Mouse (Mus musculus) hindbrain, embryonic 12.5 days (tissue): Measurements from ENCODE around the gene Dpy19l1. TPM values are rescaled to one million over a fixed set of nuclear protein-coding genes. Genes with fewer than 3 reads are reported as not detected.
A peak's percentile ranks its signal among the peaks of the same experiment; 100 is the strongest.

Experiments
- ATAC-seq: fragments of 200-750 bp; cut with Nextera tagmentation; 2 replicates; pipeline ENCODE4 v1.8.0; 2017; ENCODE audit warnings: moderate TSS enrichment; ENCODE audit not compliant: low FRiP score
- H3K27ac ChIP-seq: fragments of 300-500 bp; sonication (generic); 2 replicates; pipeline ENCODE4 v1.5.1; 2016; ENCODE audit warnings: mild to moderate bottlenecking
- H3K27me3 ChIP-seq: fragments of 300-500 bp; sonication (generic); 2 replicates; pipeline ENCODE4 v1.6.1; 2016; ENCODE audit warnings: mild to moderate bottlenecking
- H3K36me3 ChIP-seq: fragments of 300-500 bp; sonication (generic); 2 replicates; pipeline ENCODE4 v1.6.1; 2016; ENCODE audit warnings: mild to moderate bottlenecking
- H3K4me1 ChIP-seq: fragments of 300-500 bp; sonication (generic); 2 replicates; pipeline ENCODE4 v1.6.1; 2016
- H3K4me2 ChIP-seq: fragments of 300-500 bp; sonication (generic); replicated peaks from 2 replicates; pipeline ENCODE4 v1.6.1; 2016; ENCODE audit warnings: mild to moderate bottlenecking
- H3K4me3 ChIP-seq: fragments of 300-500 bp; sonication (generic); 2 replicates; pipeline ENCODE4 v1.5.1; 2016; ENCODE audit warnings: mild to moderate bottlenecking
- H3K9ac ChIP-seq: fragments of 300-500 bp; sonication (generic); 2 replicates; pipeline ENCODE4 v1.6.1; 2016; ENCODE audit warnings: mild to moderate bottlenecking, moderate library complexity
- H3K9me3 ChIP-seq: fragments of 300-500 bp; sonication (generic); replicated peaks from 2 replicates; pipeline ENCODE4 v1.6.1; 2016; ENCODE audit warnings: mild to moderate bottlenecking
- WGBS: fragments of 180-500 bp; shearing (Covaris S2); methylation state at CpG from one replicate; pipeline ENCODE4 v1.1.7; 2016; 5-methylcytosine and 5-hydroxymethylcytosine counted together
- polyA plus RNA-seq: library from polyadenylated mRNA; unstranded; fragments of >200 nt; fragmentation: Nextera tagmentation; extraction: Ambion mirVana; gene quantifications from 2 replicates; pipeline ENCODE4 v1.2.1, GENCODE M21; 2016

Dpy19l1 gene
- polyA plus RNA-seq, 1 experiment from 2014 or later = 16.3 TPM

DNA sequence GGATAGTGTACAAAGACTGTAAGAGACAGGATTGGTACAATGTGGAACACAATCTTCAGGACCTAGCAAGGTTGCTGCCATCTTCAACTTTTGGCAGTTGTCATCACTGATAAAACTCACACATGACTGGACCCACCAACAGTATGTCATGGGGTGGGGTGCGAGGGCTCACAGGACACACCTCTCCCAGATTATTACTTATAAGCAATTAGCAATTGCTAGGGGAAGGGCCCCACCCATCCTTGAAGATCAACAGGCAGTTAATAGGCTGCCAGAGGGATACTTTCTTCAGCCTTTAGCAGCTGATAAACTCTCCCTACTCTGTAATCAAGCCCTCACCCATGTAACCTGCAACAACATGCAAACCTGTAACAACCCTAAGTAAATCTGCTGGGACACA is 92.5 kb downstream of the Dpy19l1 start:
- 91% methylated on average over 1 of the region's 1 CpGs for WGBS
- ATAC-seq = no peak
- Histone ChIP-seq H3K9ac (no peak overlapping the region), H3K4me3 (no peak overlapping the region), H3K4me2 (no peak overlapping the region), H3K9me3 (no peaks in the 10 kb centered on the region), H3K27me3 (no peaks in the 10 kb centered on the region), H3K27ac (no peak overlapping the region), H3K4me1 (no peaks in the 10 kb centered on the region), H3K36me3 (0 out of 2 replicates have a peak, but pooled peaks cover 4% of the 10 kb centered on the region)

DNA sequence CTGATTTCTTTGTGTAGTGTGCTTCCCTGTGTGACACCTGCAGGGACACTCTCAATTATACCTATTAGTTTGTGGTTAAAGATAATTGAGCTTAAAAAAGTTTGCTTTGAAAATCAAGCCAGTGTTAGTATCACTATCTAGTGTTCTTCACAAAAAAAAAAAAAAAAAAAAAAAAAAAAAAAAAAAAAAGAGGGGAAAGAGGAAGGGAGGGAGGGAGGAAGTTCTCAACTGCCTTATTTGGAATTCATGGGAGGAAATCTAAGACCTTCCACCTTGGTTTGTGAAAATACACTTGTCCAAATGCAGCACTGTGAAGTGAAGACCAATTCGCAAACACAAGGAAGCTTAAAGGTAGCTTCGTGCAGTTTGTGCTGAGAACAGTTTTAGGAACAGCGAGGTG is 94.9 kb downstream of the Dpy19l1 start:
- 74% methylated on average over 3 of the region's 3 CpGs for WGBS
- H3K36me3 ChIP-seq = 0 out of 2 replicates have a peak, but pooled peaks cover 4% of the 10 kb centered on the region
- ATAC-seq = no peak
- H3K27me3 ChIP-seq = no peaks in the 10 kb centered on the region
- H3K9me3 ChIP-seq = no peaks in the 10 kb centered on the region
- H3K27ac ChIP-seq = no peak overlapping the region
- H3K4me2 ChIP-seq = no peak overlapping the region
- H3K4me3 ChIP-seq = no peak overlapping the region
- no peak overlapping the region for H3K9ac ChIP-seq
- no peaks in the 10 kb centered on the region for H3K4me1 ChIP-seq

DNA sequence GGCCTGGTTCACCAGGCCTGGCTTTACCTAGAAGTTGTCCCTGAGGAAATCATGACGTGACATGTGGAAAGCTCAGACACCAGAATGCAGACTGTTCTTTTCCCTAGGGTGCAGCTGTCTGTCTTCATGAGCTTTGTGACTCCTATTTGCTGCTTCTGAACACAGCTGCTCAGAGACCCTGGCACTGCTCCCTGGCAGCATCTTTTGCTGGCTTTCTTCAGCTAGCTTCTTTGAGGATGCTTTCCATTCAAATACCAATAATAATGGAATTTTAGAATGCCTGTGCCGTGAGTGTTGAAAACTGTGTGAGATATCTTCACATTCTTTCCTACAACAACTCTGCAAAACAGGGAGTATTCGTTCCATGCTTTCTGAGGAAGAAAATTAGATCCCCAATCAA is 108.8 kb downstream of the Dpy19l1 start:
- no peak for ATAC-seq
- 67% methylated on average over 3 of the region's 3 CpGs for WGBS
- Histone ChIP-seq H3K36me3 (no peaks in the 10 kb centered on the region), H3K27me3 (no peaks in the 10 kb centered on the region), H3K27ac (no peak overlapping the region), H3K9ac (no peak overlapping the region), H3K9me3 (no peaks in the 10 kb centered on the region), H3K4me1 (no peaks in the 10 kb centered on the region), H3K4me3 (no peak overlapping the region), H3K4me2 (no peak overlapping the region)

DNA sequence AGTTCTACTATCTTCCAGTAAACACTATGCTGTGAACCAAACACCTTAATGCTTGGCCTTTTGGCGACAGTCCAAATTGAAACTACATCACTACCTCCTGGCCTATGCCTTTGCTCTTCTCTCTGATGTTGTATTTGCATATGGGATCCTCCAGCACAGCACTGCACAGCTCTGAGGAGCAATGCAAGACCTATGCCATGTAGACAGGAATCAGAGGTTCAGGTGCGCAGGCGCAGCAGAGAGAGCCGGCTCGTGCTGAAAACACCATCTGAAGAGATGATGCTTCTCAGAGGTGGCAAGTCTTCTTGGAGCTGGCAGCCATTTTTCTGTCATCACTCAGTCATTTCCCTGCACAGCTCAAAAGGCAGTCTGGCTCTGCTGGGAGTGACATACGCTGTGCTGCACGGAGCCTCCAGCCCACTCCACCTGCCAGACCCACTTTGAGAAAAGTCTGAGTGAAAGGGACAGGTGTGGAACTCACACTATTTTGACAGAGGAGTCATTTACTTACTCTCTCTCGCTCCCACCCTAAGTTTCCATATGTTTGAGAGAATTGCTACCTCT is 112.1 kb downstream of the Dpy19l1 start:
- Histone ChIP-seq H3K4me2 (no peak overlapping the region), H3K4me1 (no peaks in the 10 kb centered on the region), H3K9ac (no peak overlapping the region), H3K9me3 (no peaks in the 10 kb centered on the region), H3K27me3 (no peaks in the 10 kb centered on the region), H3K4me3 (no peak overlapping the region), H3K36me3 (no peaks in the 10 kb centered on the region), H3K27ac (no peak overlapping the region)
- WGBS = 85% methylated on average over 8 of the region's 8 CpGs
- ATAC-seq = no peak

DNA sequence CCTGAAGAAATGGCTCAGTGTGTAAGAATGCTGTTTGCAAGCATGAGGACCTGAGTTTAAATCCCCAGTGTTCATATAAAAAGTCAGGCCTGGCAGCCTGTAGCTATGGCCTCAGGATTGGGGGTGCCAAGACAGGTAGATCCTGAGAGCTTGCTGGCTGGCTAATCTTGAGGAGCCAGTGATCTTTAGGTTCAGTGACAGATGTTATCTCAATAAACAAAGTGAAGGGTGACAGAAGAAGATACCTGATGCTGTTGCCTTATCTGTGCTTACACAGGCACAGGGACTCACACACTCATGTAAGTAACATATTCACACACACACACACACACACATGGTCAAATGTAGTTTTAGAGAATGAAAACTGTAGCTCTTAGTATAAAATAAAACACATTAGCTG is 115.7 kb downstream of the Dpy19l1 start:
- H3K4me1 ChIP-seq = no peaks in the 10 kb centered on the region
- H3K27me3 ChIP-seq = no peaks in the 10 kb centered on the region
- H3K9ac ChIP-seq = no peak overlapping the region
- H3K4me2 ChIP-seq = no peak overlapping the region
- no peaks in the 10 kb centered on the region for H3K9me3 ChIP-seq
- no peak overlapping the region for H3K27ac ChIP-seq
- H3K36me3 ChIP-seq = no peaks in the 10 kb centered on the region
- no peak for ATAC-seq
- no peak overlapping the region for H3K4me3 ChIP-seq

DNA sequence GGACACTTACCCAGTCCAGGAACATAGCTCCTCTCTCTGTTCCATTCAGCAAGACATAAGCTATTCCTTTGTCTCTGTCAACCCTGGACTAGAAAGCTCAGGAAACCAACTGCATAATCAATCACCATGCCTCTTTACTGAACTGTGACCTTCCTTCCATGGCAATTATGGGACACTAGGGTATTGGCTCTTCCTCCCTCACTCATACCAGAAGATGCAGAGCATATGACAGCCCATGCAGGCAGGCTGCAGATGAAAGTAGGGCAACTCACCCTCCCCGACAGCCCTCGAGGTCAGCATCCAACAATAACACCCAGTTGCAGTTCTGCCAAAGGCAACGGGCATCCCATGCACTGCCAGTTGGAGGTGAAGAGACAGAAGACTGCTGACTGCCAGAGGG is 123.6 kb downstream of the Dpy19l1 start:
- no peaks in the 10 kb centered on the region for H3K9me3 ChIP-seq
- H3K4me1 ChIP-seq = 0 out of 2 replicates have a peak, but pooled peaks cover 5% of the 10 kb centered on the region
- H3K4me3 ChIP-seq = no peak overlapping the region
- H3K27me3 ChIP-seq = no peaks in the 10 kb centered on the region
- no peak overlapping the region for H3K4me2 ChIP-seq
- no peaks in the 10 kb centered on the region for H3K36me3 ChIP-seq
- 36% methylated on average over 3 of the region's 3 CpGs for WGBS
- ATAC-seq = peak; percentile 78
- H3K27ac ChIP-seq = no peak overlapping the region
- no peak overlapping the region for H3K9ac ChIP-seq

DNA sequence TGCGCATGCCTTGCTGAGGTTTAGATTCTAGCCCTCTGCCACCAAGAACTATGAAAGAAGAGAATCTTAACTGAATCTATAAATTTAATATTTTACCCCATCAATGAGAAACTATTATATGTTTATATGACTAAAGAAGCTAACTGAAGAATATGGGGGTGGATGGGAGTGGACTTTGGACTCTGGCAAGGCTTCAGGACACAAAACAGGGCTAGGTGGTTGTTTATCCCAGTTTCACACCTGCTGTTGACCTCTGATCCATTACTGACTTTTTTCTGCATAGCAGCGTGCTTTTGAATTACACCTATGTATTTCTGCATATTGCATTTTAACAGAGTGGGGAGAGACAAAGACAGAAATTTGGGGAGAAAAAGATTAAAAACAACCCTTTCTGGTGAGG is 124.1 kb downstream of the Dpy19l1 start:
- Histone ChIP-seq H3K9me3 (no peaks in the 10 kb centered on the region), H3K36me3 (no peaks in the 10 kb centered on the region), H3K27me3 (no peaks in the 10 kb centered on the region), H3K4me1 (0 out of 2 replicates have a peak, but pooled peaks cover 5% of the 10 kb centered on the region), H3K27ac (no peak overlapping the region), H3K9ac (no peak overlapping the region), H3K4me2 (no peak overlapping the region), H3K4me3 (no peak overlapping the region)
- WGBS = 84% methylated on average over 2 of the region's 2 CpGs
- no peak for ATAC-seq

Other genes starting within 250 kb of the Dpy19l1 start
- gene Cypt4, start 122.1 kb upstream of the Dpy19l1 start, polyA plus RNA-seq = not detected in 2 replicates
- gene Dpy19l2, start 193.2 kb upstream of the Dpy19l1 start, polyA plus RNA-seq = 0.13 and 0.25 TPM in 2 replicates